Mouse (Mus musculus) liver, postnatal 0 days (tissue): ENCODE measurements around the gene Zdhhc18.

Source experiments
- CTCF ChIP-seq: sonication (generic); IDR thresholded peaks from 2 replicates; pipeline ENCODE4 v1.5.1; 2016; ENCODE audit warnings: antibody characterized with exemption, low read depth
- EP300 ChIP-seq: IDR thresholded peaks from 2 replicates; pipeline ENCODE4 v1.6.1; 2016; ENCODE audit warnings: antibody characterized with exemption, low read depth, mild to moderate bottlenecking

DNA sequence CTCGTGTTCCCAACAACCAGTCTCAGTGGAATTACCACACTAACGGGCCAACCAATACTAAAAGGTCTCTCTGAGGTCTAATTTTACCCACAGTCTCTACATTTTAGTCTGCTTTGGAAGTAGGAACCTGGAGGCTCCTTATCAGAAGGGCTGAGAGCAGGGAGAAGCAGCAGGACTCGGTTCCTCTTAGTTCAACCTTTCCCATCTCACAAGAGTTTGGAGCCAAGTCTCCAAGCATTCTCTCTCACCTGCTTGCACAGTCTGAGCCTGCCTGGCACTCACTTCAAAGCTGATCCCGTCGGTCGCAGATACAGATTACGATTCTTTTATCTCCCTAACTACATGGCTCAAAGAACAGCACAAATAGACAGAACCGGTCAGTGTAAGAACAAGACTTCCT lies 13.0 kb upstream of the Zdhhc18 start:
- no peak for TF ChIP-seq CTCF
- TF ChIP-seq EP300, result no peak
